Mouse (Mus musculus) mouse trophoblast stem cell (cell line): ENCODE measurements at regions not wholly inside any gene's neighbourhood (a gene's known extent, or its start where the extent isn't known, plus 50 kb on each side); places are given as distances from the start of the nearest gene placed in this dataset.

Experiments
- in situ Hi-C, 2 experiments: fragments of 300-500 bp; cut with MseI, MboI; formaldehyde crosslinking; loops; 2 replicates in 1 of 2; 3 replicates in 1 of 2; pipeline ENCODE4 v1.15.1; 2025

DNA sequence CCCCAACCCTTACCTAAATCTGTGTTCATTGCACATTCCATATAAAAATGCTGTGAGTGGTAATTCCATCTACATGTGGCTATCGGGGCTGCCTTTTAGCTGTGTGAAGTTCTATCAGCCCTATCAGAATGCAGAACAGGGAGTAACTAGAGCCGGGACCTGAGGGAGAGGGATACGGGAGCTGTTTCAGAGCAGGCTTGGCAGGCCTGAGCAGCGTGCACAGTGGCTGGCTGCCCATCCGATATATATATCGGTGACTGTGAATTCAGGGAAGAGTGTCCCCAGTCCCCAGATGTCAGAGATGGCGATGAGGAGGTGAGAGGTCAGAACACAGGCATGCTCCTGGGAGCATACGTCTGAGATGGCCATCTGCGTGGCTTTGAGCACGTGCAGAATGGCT is 79.0 kb downstream of the Arl4c start:
- in situ Hi-C loops = no loop called here

DNA sequence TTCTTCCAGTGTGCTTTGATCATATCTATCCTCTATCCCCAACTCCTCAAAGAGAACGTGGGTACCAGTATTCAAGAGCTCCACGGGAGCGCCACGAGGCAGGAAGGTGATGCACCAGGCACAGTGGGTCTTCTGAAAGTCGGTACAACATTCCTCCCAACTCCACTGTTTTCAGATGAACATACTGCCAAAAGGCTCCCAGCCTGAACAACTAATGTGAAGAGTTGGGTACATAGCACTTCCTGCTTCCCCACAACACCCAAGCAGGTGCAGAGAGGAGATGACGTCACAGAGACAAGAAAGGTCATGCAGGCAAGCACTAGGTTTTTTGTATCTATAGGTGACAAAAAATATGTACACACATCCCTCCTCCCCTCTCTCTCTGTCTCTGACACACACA is 79.7 kb downstream of the Arl4c start:
- in situ Hi-C loops = no loop called here

DNA sequence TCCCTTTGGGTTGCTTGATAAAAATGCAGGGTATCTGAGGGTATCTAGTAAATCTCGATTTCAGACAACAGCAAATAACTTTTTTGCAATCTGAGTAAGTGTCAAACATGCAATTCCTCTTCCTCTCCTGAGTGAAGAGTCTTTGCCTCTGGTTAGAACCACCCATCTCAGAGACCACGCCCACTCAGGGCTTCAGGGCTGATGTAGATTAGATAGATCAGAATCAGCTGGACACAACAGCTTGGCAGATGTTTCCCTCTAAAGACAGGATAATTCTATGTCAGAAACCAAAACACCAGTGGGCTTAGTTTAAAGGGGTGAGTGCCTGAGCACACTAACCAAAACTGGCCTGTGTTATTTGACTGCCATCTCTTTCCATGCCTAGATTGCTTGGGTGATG is 80.8 kb downstream of the Arl4c start:
- in situ Hi-C loops = no loop called here

DNA sequence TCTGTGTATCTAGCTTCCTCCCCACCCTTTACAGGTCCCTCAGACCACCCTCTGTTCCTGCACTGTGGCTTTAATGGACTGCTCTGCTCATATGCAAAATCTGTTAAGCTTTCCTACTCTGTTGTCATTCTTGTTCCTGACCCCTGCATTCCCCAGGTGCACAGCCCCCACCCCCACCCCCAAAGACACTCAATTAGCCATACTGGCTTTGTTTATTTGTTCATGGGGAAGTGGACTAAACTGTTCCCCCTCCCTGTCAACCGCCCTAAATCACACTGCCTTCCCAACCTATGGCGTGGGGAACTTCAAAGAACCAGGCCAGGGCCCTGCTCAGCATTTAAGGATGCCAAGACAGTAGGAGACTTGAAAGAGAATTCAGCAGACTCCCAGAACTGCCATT is 89.0 kb downstream of the Arl4c start:
- in situ Hi-C loops = no loop called here

DNA sequence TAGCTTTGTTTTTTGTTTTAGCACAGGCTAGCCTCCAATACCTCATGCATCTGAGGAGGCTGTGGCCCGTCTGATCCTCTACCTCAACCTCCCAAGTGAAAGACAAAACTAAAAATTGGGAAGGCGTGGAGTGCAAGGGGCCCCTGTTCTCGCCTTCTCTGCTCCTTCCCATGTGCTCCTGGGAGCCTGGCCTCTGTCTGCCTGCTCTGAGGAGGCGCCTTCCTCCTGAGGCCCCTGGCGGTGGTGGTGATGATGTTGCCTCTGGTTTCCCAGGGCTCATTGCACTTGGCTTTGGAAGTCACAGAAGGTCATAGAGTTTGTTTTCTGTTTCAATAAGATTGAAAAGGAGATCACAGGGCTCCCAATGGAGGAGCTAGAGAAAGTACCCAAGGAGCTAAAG is 90.8 kb downstream of the Arl4c start:
- in situ Hi-C loops = no loop called here

DNA sequence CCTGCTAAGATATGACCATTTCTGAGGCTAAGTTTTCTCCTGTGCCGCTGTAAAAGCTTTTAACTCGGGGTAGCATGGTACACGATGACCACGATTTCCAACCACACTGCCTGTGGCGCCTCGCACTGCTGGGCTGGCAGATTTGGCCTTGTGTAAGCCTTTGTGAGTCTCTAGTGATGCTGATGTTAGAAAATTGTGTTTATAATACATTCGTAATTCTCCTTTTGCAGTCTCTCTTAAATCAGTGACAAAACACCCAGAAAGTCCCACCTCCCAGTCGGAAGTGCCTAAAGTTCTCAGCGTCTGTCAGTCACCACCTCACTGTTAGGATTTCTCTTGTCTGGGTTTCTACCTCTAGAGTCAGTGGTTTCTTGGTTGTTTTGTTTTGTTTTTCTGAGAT is 91.2 kb downstream of the Arl4c start:
- in situ Hi-C loops = no loop called here

DNA sequence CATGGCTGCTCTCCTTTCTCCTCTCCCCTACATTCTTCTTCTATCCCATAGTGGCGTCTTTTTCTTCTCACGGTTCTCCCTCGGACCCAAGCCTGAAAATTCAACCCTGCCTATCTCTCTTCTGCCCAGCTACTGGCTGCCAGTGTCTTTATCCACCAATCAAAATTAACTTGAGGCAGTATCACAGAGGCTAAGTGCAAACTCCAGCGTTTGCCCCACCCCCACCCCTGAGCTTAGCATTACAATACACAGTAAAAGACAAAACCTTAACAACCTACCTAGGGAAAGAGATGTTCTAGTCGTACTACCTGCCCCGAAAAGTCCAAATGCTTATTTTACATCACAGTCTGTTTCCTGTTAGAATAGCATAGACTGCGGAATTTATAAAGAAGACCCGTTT is 93.2 kb downstream of the Arl4c start:
- in situ Hi-C loops = no loop called here

DNA sequence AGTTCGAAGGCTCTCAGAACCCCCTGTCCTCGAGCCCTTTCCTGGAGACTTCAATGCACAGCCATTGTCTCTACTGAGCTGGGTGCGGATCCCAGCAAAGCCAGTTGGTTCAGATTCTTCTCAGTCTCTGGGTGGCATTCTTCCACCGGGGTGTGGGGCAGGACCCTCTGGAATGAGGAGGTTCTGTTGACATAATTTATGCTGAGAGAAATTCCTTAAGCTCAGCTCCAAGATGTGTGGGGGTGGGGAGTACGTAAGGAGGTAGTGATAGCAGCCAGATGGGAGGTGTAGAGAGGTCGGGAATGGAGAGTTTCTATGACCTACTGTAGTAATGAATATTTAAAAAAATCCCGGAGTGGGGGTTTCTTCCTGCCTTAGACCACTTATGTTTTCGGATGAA is 93.8 kb downstream of the Arl4c start:
- in situ Hi-C loops = no loop called here

DNA sequence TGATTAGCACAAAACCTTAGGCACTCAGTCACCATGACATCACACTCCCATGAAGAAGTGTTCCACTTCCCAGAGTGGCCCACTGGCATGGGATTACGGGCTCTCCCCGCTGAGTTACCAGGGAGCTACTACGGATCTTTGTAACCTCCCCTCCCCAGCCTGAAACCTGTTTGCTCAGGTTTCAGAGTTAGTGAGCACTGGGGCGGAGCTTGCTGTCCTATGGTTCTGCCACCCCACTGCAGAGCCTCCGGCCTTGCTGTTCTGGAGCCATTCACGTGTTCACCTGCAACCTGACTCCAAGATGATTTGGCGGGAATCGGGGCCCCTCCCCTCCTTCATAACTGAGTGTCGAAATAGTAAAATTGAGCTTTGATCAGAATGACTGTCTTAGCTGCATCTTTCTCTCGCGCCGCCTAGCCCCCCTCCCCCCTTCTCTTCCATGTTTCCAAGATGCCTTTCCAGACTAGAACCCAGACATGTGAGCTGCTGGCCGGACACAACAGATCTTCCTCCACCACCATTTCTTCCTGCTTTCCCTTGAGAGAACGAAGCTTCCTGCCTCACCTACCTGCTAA is 95.8 kb upstream of the Glrp1 start:
- in situ Hi-C loops = no loop called here

DNA sequence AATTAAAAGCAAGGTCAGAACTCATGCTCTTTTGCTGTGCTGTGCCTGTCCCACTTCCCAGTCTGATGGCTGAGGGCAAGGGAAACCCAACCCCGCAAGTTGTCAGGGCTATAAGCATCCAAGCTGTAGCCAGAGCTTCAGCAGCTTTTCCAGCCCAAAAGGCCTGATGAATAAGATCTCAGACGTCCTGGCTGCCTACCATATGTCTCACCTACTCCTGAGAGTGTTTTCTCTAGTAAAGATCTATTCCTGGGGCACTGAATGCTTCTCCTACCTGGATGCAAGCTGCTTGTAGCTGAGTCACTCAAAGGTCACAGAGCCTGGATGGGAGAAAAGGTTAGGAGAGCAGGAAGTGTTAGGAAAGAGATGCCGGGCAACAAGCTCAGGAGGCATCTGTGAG is 92.4 kb upstream of the Glrp1 start:
- in situ Hi-C loops = no loop called here

DNA sequence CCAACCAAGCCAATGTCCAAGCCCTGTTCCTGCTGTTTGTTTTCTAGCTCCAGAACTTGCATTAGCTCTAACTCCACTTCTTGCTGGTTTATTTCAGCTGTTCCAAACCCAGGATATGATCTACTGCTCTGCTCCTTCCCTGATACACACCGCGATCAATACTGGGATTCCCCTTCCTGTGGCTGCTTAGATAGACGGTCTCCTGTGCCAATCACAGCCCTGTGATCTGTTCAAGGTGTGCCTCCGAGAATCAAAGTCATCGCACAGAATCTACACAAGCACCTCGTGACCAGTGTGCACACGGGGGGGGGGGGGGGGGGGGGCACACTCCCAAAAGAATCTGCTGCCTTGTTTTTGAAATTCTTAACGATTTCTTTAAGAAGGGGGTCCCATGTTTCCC is 91.9 kb upstream of the Glrp1 start:
- in situ Hi-C loops = no loop called here

DNA sequence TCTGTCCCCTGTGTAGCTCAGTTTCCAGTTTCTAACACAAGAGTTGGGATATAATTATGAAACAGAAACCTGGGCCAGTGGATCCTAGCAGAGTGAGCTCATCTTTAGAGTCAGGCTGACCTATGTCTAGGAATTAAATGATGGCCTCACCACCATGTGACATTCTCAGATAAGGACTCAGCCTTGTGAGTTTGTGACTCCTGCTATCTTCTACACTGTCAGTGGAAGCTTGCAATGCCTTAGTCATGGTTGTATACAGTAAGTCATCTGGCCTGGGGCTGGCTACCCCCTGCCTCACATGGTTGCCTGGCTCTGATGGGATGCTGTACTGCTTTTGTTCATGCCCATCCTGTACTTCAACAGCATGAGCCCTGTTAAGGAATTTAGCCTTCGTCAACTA is 90.3 kb upstream of the Glrp1 start:
- in situ Hi-C loops = no loop called here

DNA sequence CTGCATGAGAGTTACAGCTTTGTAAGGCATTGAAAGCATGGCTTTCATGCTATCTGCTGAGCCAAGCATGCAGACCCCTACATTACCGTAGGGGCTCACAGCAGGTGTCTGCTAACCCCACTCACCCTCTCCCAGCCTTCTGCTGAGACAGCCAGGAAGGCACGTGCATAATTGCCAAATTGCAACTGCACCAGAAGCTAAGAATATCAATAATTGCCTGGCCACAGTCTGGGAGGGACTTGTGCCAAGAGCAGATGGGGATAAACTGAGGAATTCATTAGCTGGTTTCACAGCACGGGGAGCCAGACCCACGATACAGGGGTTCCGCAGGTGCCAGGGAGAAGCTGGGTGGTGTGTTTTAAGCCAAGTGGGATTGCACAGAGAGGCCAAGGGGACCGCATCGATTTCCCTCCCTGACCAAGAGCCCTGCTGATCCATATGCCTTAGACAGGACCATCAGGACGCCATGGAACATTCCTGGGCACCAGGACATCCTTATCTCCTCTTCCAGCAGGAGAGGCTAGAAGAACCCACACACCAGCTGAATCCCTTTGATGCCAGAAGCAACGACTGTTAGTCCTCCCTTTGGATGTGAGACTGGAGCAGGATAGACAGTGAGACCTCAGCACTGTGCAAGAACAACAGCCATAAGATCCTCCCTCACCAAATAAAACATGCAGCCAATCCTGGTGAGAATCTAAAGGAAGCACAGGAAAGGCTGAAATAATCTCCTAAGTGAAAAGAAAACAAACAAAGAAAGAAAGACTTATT is 84.8 kb upstream of the Glrp1 start:
- in situ Hi-C loops = no loop called here

DNA sequence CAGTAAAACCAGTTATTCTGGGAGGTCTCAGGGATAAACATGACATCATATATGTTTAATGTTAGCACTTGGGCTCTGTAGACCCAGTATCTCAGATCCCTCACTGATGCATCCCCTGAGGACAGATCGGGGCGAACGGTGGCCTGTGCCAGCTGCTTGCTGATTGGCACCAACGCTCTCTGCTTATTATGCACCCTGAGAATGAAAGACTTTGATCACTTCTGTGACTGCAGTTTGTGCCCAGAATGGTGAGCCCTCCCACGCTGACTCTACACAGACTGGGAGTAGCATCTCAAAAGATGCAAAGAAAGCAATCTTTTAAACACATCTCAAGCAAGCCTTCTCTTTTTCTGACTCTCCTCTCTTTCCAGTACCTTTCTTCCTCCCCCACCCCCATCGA is 82.2 kb upstream of the Glrp1 start:
- in situ Hi-C loops = no loop called here

DNA sequence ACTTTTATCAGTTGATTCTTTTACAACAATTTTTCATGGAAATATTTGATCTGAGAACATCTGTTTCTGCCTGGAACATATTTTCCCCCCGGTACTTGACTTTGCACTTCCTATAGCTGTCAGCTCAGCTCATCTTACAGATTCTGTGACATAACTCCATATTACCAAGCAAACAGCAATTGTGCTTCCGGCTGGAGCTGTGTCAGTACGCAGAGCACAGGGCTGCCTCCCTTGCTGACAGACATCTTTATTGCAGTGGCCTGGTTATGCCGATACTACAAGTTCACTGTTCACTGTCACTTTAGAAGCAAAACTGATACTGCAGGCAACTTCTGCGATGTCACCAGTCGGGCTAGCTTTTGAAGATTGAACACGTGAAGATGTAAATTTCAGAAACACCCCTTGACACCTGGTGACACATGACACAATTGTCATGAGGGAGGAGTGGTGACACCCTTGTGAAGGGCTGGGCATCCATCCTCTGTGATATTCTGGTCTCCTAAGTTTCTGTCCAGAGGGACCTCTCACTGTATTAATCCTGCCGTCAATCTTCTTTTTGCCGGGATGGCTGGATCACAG is 81.0 kb upstream of the Glrp1 start:
- in situ Hi-C loops = no loop called here

DNA sequence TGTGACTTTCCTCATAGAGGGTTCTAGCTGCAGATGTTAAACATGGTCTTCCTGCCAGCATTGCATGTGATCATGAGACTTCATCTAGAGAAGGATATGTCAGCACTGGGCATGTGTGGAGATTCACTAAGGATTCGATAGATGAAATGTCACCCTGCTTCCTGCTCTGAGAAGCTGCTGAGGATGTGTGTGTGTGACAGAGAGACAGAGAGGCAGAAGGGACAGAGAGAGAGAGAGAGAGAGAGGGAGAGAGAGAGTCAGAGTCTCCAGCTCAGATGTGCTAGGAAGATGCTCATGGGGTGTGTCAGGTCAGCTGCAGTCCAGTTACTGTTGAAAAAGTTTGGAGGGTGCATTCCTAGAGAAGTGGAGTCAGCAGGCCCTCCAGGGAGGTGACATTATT is 78.9 kb upstream of the Glrp1 start:
- in situ Hi-C loops = no loop called here

DNA sequence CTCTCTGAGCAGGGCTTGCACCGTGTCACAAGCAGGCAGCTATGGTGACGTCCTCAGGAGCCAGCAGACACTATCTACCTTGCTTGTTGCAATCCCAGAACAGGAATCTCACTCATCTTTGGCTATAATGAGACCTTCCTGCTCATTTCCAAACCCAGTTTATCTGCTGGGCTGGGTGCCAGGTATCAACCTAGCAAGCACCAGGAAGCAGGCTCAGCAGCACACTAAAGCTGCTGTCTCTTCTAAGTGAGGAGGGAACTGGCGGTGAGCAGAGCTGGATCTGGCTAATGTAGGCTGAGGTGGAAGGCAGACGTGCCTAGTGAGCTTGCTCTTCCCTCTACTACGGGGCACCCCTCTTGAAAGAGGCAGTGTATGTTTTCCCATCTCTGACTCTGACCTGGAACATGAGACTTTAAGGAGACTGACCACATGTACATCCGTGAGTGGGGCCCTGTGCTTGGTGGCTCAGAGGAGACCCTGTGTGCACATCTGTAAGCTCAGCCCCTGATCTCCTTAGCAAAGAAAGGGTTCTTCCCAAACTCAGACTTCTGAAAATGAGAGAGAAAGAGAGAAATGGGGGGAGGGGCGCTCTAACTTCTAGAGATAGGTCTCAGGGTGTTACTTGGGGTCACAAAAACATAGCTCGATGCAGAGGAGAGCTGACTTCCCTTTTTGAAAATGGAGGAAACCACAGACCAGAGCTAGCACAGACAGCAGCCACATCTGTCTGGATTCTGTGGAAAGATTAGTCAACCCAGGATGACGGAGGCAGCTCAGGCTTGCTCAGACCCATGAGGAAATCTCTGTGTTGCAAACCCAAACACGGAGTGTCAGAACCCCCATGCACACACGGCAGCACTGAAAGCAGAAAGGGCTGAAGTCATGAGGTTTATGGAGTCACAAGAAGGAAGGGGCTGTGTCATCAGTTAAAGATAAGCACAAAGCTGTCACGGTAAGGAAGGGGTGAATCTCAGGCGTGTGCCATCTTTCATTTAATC is 77.3 kb upstream of the Glrp1 start:
- in situ Hi-C loops = no loop called here

DNA sequence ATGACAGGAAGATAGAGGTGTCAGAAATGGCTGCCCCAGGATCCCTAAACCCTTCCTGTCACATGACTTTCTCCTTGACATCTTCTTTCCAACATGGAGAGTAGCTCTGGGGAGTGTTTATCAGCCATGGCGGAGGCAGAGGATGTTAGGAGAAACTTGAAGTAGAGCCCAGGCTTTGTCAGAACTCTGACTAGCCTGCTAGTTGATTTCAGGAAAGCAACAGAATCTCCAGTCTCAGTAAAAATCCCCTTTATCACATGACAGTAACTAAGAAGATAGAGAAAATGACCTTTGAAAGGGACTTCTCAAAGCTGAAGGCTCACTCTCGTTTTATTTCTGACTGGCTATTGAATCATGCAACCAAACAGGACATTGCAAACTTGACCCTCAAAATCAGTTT is 76.3 kb upstream of the Glrp1 start:
- in situ Hi-C loops = no loop called here

DNA sequence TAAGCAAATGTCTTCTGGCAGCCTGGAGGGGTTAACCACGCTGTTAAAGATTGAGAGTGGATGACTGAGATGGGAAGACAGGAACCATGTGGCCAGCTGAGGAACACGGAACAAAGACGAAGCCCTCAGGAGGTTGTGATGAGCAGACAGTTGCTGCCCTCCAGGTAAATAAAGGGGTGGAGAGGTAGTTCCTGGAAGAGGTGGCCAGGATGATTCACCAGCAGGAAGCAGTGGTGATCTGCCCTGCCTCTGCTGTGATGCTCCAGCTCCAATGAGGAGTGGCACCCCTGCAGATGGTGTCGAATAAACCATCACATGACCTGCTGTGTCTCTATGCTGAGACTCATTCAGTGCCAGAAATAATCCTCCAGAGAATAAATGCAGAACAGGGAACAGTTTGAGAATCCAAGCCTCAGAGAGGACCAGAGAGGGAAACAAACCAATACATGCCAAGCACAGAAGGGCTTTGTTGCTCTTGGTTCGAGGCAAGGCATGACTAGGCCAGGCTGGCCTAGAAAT is 74.7 kb upstream of the Glrp1 start:
- in situ Hi-C loops = no loop called here

DNA sequence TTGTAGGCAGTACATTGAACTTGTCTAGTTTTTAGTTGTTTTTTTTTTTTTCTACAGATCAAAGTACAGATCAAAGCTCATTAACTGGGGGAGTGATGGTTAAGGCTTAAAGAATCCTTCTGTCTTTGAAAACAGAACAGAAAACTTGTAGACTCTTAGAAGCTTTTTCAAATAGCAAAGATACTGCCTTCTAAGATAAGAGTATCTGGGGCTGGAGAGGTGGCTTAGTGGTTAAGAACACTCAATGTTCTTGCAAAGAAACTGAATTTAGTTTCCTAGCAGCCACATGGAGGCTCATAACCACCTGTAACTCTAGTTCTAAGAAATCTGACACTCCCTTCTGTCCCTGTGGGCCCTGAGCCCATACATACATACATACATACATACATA is 68.4 kb upstream of the Glrp1 start:
- in situ Hi-C loops = no loop called here

DNA sequence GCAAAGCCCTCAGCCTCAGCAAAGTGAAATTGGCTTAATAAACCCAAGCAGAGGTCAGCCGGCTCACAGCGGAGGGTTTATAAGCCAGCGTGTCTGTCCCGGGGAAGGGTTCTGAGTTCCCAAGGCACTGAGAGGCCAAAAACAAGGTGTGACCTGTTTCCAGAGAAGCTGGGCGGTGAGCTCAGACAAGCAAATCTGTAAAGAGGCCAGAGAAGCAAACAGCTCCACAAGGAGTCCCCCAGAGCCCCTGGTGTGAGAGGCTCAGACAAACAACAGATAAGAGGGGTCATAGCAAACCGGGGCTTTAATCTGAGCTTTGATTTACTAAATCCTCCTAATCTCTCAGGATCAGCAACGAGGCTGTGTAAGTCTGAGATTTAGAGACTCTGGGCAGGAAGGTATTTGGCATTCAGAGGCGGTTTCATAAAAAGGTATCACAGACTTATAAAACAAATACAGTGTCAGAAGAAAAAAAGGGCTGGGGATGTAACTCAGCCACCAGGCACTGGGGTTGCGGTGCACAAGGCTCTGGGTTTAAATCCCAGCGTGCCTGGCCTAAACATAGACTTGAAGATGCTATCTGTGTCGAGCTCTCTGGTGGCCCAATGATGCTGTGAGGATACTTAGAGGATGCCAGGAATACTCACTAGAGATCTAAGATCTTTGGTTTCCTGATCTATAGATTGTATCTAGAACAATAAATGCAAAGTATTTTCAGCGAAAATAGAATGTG is 67.8 kb upstream of the Glrp1 start:
- in situ Hi-C loops = no loop called here
